ENCODE assay signal across 12 mouse cellular contexts in the genomic region with DNA sequence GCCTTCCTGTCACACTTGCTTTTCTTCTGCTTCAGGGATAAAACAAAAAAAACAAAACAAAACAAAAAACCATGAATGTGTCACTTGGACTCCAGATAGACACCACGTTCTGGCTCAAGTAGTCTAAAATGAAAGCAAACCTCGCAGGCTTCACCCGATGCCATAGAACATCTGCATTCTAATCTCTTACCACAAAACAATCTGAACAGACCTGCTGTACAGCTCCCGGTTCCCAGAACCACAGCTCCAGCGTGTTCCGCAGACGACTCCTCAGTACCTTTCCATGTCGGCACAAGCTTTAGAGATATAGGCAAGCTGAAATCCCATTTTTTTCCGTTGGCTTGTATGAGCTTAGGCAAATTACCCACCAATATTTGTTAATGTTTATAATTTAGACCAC. TPM values are rescaled to one million over a fixed set of nuclear protein-coding genes. Genes with fewer than 3 reads are reported as not detected.
"Had no signal": no experiment of that assay in that cellular context is flagged by ENCODE, and none has a peak within 500 bp of the region (broad histone marks: within the 10 kb centered on the region; RNA-seq: fewer than 3 reads in every experiment).

No protein-coding gene starts in this region.

- DNase-seq: kidney, adult 18-20 months; kidney, postnatal 10 days; layer of hippocampus, adult 9-11 months; midbrain, embryonic 14.5 days; thymus, adult 2 months; thymus, postnatal 4 days had no signal

- H3K4me3 ChIP-seq: intestine, embryonic 15.5 days; limb, embryonic 12.5 days; lung, embryonic 15.5 days; midbrain, embryonic 10.5 days; myocyte; neural tube, embryonic 12.5 days had no signal

- H3K36me3 ChIP-seq: intestine, embryonic 15.5 days; limb, embryonic 12.5 days; lung, embryonic 15.5 days; midbrain, embryonic 10.5 days; neural tube, embryonic 12.5 days had no signal

- H3K27me3 ChIP-seq: intestine, embryonic 15.5 days; limb, embryonic 12.5 days; lung, embryonic 15.5 days; neural tube, embryonic 12.5 days had no signal

- H3K9me3 ChIP-seq: intestine, embryonic 15.5 days; limb, embryonic 12.5 days; lung, embryonic 15.5 days; midbrain, embryonic 10.5 days; neural tube, embryonic 12.5 days had no signal

- H3K4me2 ChIP-seq: intestine, embryonic 15.5 days; limb, embryonic 12.5 days; lung, embryonic 15.5 days; neural tube, embryonic 12.5 days had no signal

- ATAC-seq: intestine, embryonic 15.5 days had no signal

- H3K9ac ChIP-seq: intestine, embryonic 15.5 days; limb, embryonic 12.5 days; lung, embryonic 15.5 days; neural tube, embryonic 12.5 days had no signal

- H3K4me1 ChIP-seq: midbrain, embryonic 10.5 days; neural tube, embryonic 12.5 days had no signal

- H3K27ac ChIP-seq: intestine, embryonic 15.5 days; limb, embryonic 12.5 days; lung, embryonic 15.5 days; midbrain, embryonic 10.5 days; neural tube, embryonic 12.5 days had no signal

RNA-seq across cellular contexts. Expression of a gene that starts 22.5 kb away (rescaled TPM):
- polyA plus RNA-seq: myocyte had no signal
